Mouse (Mus musculus): ENCODE measurements around the gene Lpcat2.
"Not testable (repeated sequence)": the region's sequence is repeated elsewhere in the genome, so short reads cannot be mapped to it uniquely, and the experiment has no call there.

Gene Lpcat2

DNA sequence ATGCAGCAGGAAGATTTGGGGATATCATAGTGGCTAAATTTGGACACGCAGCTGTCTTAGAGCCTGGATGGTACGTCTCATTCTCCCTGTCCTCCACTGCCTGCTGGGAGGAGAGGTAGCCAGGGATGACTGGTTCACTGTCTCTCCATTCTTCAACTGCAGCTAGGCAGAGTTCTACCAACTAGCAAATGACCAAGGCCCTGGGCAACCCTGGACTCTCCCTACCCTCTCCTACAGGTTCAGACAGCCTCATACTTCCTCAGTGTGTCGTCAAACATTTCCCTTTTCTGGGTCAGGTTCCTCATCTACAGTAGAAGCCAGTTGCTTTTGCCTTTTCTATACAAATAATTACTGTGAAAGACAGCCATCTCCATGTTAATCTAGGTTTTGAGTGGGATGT is 466 bp upstream of the Lpcat2 start:
- no peak for DNase-seq

GRCm38 (mm10) chr8:92856273-92856986 is 1.3 kb downstream of the Lpcat2 start:
- no peak for DNase-seq

DNA sequence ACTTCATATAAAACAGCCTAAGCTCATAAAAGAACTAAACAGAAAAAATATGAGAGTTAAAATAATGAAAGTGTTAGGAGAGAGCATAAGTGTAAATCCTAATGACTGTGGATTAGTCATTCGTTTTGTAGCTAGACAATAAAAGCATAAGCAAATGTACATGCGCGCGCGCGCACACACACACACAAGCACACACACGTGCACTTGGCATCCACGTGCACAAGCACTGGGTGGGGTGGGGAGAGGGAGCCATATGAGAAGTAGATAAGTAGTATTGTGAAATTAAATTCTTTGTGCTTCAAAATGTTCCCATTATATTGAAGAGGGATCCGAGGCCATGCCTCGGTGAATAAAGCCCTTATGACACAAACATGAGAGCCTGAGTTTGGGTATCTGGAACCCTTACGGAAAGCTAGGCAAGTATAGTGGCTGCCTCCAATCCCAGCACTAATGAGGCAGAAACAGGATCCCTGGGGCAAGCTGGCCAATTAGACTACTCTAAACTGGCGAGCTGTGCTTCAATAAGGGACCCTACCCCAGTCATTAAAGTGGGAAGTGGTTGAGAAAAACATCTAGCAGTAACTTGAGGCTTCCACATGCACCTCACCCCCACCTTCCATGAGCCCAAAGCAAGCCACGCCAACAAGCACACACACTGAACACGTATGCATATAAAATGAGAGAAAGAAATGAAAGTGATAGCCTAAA is 3.5 kb downstream of the Lpcat2 start:
- DNase-seq = no peak

GRCm38 (mm10) chr8:92861977-92862376 is 6.8 kb downstream of the Lpcat2 start:
- DNase-seq = no peak

- no peak for DNase-seq
Observed at GRCm38 (mm10) chr8:92870281-92870680, 15.1 kb downstream of the Lpcat2 start.

- no peak for DNase-seq
Observed at GRCm38 (mm10) chr8:92872063-92872759, 17.1 kb downstream of the Lpcat2 start.

DNA sequence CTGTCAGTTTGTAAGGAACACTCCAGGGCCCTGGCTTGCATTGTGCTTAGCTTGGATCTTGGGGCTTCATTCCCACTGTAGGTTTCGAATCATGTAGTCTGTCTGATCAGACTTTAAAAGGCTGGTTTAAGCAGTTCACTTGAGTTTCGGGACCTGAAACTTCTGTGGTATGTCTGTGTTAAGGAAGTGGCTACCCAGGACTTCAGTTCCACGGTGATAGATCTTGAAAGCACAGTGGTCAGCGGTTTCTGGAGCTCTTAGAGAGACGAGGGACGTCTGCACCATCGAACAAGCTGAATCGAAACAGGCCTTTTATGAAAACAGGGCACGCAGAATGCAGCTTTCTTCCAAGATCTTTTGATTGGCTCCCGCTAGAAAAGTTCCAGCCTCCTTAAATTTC is 20.7 kb downstream of the Lpcat2 start:
- DNase-seq = no peak

DNA sequence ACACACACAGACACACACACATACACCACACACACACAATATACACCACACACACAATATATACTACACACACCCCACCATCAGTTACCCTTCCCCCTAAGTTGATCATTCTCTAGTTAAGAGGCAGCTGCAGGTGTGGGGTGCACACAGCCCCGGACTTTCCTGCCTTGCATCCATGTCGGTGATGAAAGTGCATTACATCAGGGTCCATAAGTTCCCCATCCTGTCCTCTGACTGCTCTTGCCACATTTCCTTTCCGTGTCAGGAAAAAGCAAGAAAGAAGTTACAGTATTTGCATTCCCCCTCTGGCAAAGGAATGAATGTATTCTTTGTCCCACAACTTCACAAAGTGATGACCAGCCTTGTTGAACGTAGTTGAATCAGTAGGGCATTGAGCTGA is 26.1 kb downstream of the Lpcat2 start:
- no peak for DNase-seq

DNA sequence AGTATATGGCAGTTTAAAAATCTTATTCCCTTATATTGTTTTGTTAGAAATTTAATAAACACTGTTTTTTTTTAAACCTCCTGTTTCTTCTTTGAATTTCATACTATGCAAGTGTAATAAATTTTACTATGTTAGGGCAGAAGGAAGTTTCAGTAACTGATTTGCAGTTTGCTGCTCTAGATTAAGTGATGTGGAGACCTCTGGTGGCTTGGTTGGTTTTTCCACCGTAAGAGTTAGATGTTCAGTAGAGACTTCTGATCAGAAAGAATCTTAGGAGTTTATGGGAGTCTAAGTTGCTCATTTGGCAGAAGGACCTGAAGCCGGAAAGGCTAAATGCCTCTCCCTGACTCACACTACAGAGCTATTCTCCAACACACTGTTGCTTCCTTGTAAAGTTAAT is 28.6 kb downstream of the Lpcat2 start:
- no peak for DNase-seq

DNA sequence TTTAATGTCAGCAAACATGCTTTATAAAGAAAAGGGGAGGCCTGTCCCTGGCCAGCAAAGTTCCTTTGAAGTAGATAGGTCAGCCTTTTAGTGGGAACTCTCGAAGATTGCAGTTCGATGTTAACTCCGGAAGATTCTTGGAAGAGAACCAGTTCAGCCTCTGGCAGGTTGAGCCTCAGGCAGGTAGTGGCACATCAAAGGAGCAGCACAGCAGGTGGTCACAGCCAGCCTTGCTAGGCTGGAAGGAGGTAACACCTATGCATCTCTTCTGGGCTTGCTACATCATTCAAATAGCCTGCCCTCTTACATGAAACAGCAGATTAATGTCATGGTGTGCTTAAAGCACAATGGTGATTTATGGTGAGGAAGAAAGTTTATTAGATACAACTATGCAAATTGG is 37.1 kb downstream of the Lpcat2 start:
- DNase-seq = not testable (repeated sequence)

- no peak for DNase-seq
Observed at GRCm38 (mm10) chr8:92893870-92894269, 38.7 kb downstream of the Lpcat2 start.

DNA sequence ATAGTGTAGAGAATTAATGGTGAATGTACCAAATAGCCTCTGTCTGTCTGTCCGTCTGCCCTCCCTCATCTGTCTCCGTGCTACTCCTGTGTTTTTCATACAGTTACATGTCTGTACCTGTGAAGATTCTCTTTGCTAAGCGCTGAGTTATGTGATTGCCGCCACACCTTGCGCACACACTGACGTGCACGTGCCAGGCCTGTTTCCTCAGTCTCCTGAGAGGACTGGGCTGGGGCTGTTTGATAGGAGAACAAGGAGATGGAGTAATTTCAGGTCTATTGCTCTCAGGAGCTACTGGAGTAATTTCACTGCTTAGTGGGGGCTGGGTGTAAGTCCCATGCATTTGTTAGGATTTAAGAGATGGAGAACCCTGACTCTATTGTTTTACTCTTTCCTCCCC is 39.9 kb downstream of the Lpcat2 start:
- no peak for DNase-seq

DNA sequence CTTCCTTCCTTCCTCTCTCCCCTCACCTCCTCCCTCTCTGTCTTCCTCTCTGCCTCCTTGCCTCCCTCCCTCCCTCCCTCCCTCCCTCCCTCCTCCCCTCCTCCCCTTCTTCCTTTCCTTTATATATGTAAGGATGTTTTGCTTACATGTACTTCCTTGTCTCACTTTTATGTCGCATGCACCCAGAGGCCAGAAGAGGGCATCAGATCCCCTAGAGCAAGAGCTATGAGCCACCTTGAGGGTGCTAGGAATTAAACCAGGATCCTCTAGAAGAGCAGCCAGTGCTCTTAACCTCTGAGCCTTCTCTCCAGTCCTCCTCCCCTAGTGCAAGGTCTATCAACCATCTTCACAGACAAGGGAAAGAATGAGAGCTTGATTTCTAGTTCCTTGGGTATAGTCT is 40.9 kb downstream of the Lpcat2 start:
- DNase-seq = no peak

GRCm38 (mm10) chr8:92896611-92897010 is 41.5 kb downstream of the Lpcat2 start:
- DNase-seq = no peak

DNA sequence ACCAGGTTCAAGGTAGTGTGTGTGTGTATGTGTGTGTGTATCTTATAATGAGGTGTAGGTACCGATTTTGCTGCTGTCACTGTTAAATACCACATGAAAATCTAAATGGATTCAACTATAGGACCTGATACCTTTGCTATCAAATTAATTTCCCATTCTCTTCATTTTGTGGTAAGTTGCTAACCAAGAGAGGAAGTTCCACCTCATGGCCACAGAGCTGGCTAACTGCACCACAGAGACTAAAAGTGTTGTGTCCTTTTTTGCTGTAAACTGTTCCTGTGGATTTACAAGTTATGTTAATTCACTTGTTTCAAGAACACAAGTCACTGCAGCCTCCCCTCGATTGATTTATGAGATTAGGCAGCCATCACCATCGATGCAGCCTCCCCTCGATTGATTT is 42.7 kb downstream of the Lpcat2 start:
- no peak for DNase-seq

DNA sequence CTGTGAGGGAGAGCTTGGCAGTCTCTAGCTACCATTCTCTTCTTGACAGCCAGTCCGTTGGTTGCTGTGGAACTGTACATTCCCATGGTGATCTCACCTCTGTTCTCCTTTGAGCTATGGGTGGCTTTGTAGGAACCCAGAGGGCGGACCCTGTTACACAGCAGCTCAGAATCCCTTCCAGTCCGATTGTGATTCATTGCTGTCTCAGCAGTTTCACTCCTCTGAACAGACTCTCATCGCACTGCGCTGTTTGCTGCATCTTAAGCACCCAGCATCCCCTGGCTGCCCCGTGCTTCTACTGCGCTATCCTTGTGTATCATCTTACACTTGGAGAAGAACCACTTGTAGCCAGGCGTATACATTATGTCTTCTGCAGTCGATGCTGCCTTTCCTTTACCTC is 44.5 kb downstream of the Lpcat2 start:
- no peak for DNase-seq

- no peak for DNase-seq
Observed at GRCm38 (mm10) chr8:92901107-92901506, 46.0 kb downstream of the Lpcat2 start, which contains the start of gene Capns2. Capns2 (plus strand) TSS chr8:92901407.

DNA sequence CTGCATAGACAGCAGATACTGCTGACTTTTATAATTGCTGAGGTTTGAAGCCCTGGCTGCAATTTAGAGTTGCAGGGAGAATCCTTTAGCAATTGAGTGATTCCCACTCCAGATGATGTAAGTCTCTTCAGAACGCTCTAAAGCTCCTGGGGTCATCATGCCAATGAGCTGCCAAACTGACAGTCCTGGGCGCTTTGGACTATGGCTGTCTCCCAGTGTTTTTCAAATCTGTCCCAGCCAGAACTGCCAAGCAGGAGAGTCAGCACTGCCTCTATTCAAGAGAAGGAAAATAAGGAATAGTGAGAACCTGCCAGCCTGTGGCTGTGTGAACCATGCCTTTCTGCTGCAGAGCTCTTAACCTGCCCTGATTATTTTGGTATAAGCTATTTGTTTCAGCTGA is 47.8 kb downstream of the Lpcat2 start:
- no peak for DNase-seq

GRCm38 (mm10) chr8:92903488-92904135 is 48.5 kb downstream of the Lpcat2 start:
- no peak for DNase-seq

GRCm38 (mm10) chr8:92906553-92906952 is 51.4 kb downstream of the Lpcat2 start:
- no peak for DNase-seq

DNA sequence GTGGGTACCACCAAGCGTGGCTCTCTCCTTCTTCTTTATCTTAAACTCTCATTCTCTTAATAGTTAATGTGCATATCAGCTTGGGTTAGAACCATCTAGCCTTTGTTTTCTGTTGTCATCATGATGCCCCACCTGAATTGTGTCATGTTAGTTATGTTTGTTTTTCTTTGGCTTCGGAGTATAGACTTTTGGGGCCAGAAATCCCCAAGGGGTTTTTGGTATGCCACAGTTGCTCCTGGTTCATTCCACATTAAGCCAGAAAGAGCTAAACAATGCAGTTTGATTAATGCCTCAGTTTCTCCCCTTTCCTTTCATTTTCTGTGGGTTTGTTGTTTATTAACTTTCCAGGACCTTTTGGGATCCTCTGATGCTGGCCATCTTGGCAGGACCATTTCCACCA is 53.3 kb downstream of the Lpcat2 start:
- no peak for DNase-seq

GRCm38 (mm10) chr8:92911477-92911876 is 56.3 kb downstream of the Lpcat2 start:
- no peak for DNase-seq

DNA sequence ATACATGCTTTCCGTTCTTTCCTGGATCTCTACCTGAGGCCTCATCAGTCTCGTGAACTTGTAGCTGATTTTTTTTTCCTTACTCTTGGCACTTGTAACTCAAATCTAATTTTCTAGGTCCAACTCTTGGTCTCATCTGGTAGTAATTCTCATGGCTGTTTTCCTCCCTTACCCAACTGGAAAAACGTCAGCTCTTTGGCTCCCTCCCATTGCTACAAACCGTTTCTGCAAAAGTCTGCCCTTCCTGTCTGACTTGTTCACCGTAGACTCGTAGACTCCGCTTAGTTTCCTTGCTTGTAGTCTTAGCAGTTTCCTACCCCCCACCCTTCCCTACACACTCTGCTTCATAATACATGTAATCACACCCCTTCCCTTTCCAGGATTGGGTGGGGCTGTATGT is 58.3 kb downstream of the Lpcat2 start:
- DNase-seq = no peak
